Mouse (Mus musculus) T-helper 17 cell (primary cell): ENCODE data around the gene Csrp1.

Experiments used
- in situ Hi-C, 2 experiments: fragments of 300-600 bp; cut with MboI, MseI; formaldehyde crosslinking; loops; 1 replicate in 1 of 2; 2 replicates in 1 of 2; pipeline ENCODE4 v1.15.1; 2025; ENCODE audit warnings: high pct_unique_total_duplicates in 2 of 2

Csrp1 gene

GRCm38 (mm10) chr1:135729821-135730220, 10.0 kb downstream of the Csrp1 start:
- in situ Hi-C loops: no loop called here

- in situ Hi-C loops: no loop called here
Measured at GRCm38 (mm10) chr1:135730296-135730695, 10.4 kb downstream of the Csrp1 start.

- in situ Hi-C loops: no loop called here
Measured at GRCm38 (mm10) chr1:135731393-135731792, 11.5 kb downstream of the Csrp1 start.

- in situ Hi-C loops: no loop called here
Measured at GRCm38 (mm10) chr1:135731897-135732684, 12.2 kb downstream of the Csrp1 start.

GRCm38 (mm10) chr1:135734225-135734937, 14.5 kb downstream of the Csrp1 start:
- in situ Hi-C loops: no loop called here

GRCm38 (mm10) chr1:135735460-135735859, 15.6 kb downstream of the Csrp1 start:
- in situ Hi-C loops: no loop called here

GRCm38 (mm10) chr1:135744987-135745386, 25.1 kb downstream of the Csrp1 start:
- in situ Hi-C loops: no loop called here

GRCm38 (mm10) chr1:135746248-135746647, 26.4 kb downstream of the Csrp1 start:
- in situ Hi-C loops: no loop called here

- in situ Hi-C loops: loop anchor here in 1 of 2 experiments (5.0 kb wide), 1 partner anchor 1691 kb away; no protein-coding TSS in a partner anchor
Measured at GRCm38 (mm10) chr1:135752737-135753348, 33.0 kb downstream of the Csrp1 start.

- in situ Hi-C loops: no loop called here
Measured at GRCm38 (mm10) chr1:135755287-135755686, 35.4 kb downstream of the Csrp1 start.

- in situ Hi-C loops: no loop called here
Measured at GRCm38 (mm10) chr1:135755913-135756312, 36.1 kb downstream of the Csrp1 start.

GRCm38 (mm10) chr1:135757287-135757686, 37.4 kb downstream of the Csrp1 start:
- in situ Hi-C loops: no loop called here

- in situ Hi-C loops: no loop called here
Measured at GRCm38 (mm10) chr1:135759685-135760084, 39.8 kb downstream of the Csrp1 start.

- in situ Hi-C loops: no loop called here
Measured at GRCm38 (mm10) chr1:135760216-135760615, 40.4 kb downstream of the Csrp1 start.

GRCm38 (mm10) chr1:135761728-135762127, 41.9 kb downstream of the Csrp1 start:
- in situ Hi-C loops: no loop called here

- in situ Hi-C loops: no loop called here
Measured at GRCm38 (mm10) chr1:135763503-135764205, 43.8 kb downstream of the Csrp1 start.

- in situ Hi-C loops: no loop called here
Measured at GRCm38 (mm10) chr1:135764206-135764528, 44.3 kb downstream of the Csrp1 start.

GRCm38 (mm10) chr1:135765645-135766591, 46.1 kb downstream of the Csrp1 start, which contains the start of gene Phlda3:
Phlda3 (plus strand) TSS chr1:135766119.
- in situ Hi-C loops: no loop called here

GRCm38 (mm10) chr1:135766592-135767306, 46.9 kb downstream of the Csrp1 start:
- in situ Hi-C loops: no loop called here

- in situ Hi-C loops: no loop called here
Measured at GRCm38 (mm10) chr1:135767324-135767890, 47.5 kb downstream of the Csrp1 start.
